Mouse (Mus musculus) regulatory T cell (primary cell): ENCODE results near the gene Gcnt2.
"Not testable (repeated sequence)": the region's sequence is repeated elsewhere in the genome, so short reads cannot be mapped to it uniquely, and the experiment has no call there.

ENCODE experiments used
- in situ Hi-C: fragments of 300-600 bp; cut with MboI, MseI; formaldehyde crosslinking; loops from one replicate; pipeline ENCODE4 v1.15.1; 2025; ENCODE audit warnings: high pct_unique_total_duplicates

The Gcnt2 gene

GRCm38 (mm10) chr13:40994487-40995263, 135.1 kb downstream of the Gcnt2 start:
- in situ Hi-C loops = no loop called here

GRCm38 (mm10) chr13:40998537-40998936, 139.0 kb downstream of the Gcnt2 start:
- in situ Hi-C loops = not testable (repeated sequence)

- in situ Hi-C loops = loop anchor here (10.0 kb wide), 3 partner anchors 276 to 1044 kb away; partner anchors contain the start of gene Tmem170b
These were observed 140.8 kb downstream of the Gcnt2 start for GRCm38 (mm10) chr13:41000140-41000925.

- in situ Hi-C loops = loop anchor here (10.0 kb wide), 3 partner anchors 276 to 1044 kb away; partner anchors contain the start of gene Tmem170b
These were observed 141.5 kb downstream of the Gcnt2 start, which contains the start of gene Pak1ip1 for GRCm38 (mm10) chr13:41000926-41001639. TSS of gene Pak1ip1 (plus strand) at chr13:41001023.

- in situ Hi-C loops = loop anchor here (10.0 kb wide), 3 partner anchors 277 to 1043 kb away; partner anchors contain the start of gene Tmem170b
These were observed 142.4 kb downstream of the Gcnt2 start for GRCm38 (mm10) chr13:41002001-41002400.

- in situ Hi-C loops = loop anchor here (10.0 kb wide), 3 partner anchors 281 to 1039 kb away; partner anchors contain the start of gene Tmem170b
These were observed 146.7 kb downstream of the Gcnt2 start for GRCm38 (mm10) chr13:41006244-41006643.

GRCm38 (mm10) chr13:41008271-41008670, 148.7 kb downstream of the Gcnt2 start:
- in situ Hi-C loops = loop anchor here (10.0 kb wide), 3 partner anchors 283 to 1037 kb away; partner anchors contain the start of gene Tmem170b

GRCm38 (mm10) chr13:41008946-41009345, 149.4 kb downstream of the Gcnt2 start:
- in situ Hi-C loops = loop anchor here (10.0 kb wide), 3 partner anchors 284 to 1036 kb away; partner anchors contain the start of gene Tmem170b
